Mouse (Mus musculus) CD4-positive, CD25-positive, alpha-beta regulatory T cell, adult 4 months (primary cell): Measurements from ENCODE around the gene Skint7. TPM values are rescaled to one million over a fixed set of nuclear protein-coding genes. Genes with fewer than 3 reads are reported as not detected.
"Not testable (repeated sequence)": the region's sequence is repeated elsewhere in the genome, so short reads cannot be mapped to it uniquely, and the experiment has no call there.

Source experiments
- ATAC-seq: one replicate; pipeline ENCODE4 v1.8.0; 2017
- polyA plus RNA-seq, 2 experiments: library from polyadenylated mRNA; unstranded; fragments of 100-300 nt; shearing (Covaris generic); gene quantifications; one replicate each; pipeline ENCODE4 v1.2.1; 2017

The Skint7 gene
- polyA plus RNA-seq = not detected

DNA sequence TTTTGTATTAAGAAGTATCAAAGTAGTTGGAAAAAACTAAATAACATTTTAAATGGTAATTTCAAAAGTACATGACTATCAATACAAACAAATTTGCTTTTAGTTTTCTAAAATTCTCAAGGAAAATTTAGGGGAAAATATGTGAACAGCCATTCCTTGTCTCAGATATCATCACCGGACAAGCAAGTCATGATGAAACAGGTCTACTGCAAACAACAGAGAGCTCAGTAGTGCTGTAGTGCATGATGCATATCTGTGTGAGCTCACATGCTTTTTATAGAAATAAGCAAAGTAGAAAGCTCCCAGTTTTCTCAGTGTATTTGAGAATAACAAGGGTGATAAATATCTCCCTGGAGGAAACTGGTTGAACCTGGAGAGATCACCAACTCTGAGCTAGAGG is at the start of gene Skint7:
Skint7 (plus strand) TSS at position 301 of the 400 bp plus-strand sequence.
- ATAC-seq = no peak

DNA sequence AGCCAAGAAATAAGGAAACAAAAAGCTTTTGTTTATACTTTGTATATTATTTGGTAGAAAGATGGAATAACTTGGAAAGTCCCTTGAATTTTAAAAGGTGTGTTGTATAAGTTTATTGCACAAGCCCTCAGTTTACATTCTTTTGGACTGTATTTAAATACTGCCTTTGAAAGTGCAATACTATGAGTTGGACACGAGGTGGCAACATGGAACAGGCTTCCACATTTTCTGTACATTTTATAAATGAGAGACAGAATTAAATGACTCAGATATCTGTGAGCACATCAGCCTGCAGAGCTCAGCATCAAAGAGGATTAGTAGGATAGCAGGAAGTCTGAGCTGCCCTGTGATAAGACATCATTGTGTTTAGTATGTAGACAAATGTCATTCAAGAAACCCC is 11.4 kb upstream of the Skint7 start:
- no peak for ATAC-seq

DNA sequence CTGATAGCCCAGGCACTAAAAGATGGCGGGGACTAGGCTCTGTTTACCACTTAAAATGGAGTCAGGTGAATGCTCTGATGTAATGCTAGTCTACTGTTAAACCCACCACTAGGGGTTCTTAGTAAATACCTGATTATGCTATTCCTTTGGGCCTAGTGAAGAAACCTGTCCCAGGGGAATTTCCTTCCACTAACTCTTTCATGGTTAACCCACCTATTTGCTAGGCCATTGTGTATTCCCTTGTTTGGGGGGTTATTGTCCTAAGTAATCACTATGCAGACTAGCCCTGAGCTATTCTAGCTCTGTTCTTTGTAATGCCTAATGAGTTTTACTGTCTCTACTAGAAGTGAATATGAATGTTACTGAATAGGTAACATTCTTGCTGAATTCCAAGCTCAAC is 9.5 kb upstream of the Skint7 start:
- ATAC-seq = not testable (repeated sequence)

DNA sequence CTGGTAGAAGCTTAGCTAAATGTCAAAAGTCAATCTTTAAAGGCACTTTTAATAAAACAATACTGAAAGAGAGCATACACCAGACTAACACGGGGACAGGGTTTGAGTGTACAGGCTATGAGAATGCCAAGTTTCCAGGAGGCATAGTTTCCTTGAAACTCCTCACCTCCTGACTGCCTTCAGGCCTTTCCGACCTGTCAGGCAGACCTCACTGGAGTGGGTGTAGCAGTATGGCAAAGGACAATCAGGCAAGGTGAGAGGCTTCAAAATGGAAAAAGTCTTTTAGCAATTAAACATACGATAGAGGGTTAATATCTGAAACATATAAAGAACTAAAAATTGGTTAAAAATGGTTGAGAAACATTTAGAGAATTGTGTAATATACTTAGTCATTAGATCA is 9.1 kb upstream of the Skint7 start:
- no peak for ATAC-seq

DNA sequence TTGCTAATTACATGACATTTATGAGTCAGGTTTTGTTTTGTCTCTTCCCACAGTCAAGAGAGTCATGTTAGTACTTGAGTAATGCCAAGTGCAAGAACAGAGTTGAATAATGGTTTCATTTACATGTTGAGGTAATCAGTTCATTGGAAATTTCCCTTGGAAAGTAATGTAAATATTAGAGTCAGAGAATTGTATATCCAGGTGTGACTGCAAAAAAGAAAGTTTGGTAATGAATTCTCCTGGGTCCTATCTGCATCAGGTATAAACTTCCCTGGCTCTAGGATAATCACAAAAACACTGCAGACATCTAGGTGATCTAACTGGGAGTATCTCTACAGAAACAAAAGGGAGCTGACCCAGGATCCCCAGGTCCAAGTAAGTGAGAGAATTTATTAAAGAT is 33.2 kb downstream of the Skint7 start, which contains the start of gene Skint1:
Skint1 (plus strand) TSS at position 301 of the 400 bp plus-strand sequence.
- no peak for ATAC-seq

Other genes with a start within 250 kb of the Skint7 start
- gene Slc5a9, start 70.0 kb upstream of the Skint7 start, polyA plus RNA-seq = not detected
- gene Skint8, start 53.5 kb upstream of the Skint7 start, polyA plus RNA-seq = not detected
- gene Skint1, start 33.3 kb downstream of the Skint7 start, polyA plus RNA-seq = not detected
- not detected for gene Skint4, start 99.1 kb downstream of the Skint7 start, polyA plus RNA-seq